Mouse (Mus musculus): ENCODE measurements around the gene Zc3hav1.

Gene Zc3hav1

DNA sequence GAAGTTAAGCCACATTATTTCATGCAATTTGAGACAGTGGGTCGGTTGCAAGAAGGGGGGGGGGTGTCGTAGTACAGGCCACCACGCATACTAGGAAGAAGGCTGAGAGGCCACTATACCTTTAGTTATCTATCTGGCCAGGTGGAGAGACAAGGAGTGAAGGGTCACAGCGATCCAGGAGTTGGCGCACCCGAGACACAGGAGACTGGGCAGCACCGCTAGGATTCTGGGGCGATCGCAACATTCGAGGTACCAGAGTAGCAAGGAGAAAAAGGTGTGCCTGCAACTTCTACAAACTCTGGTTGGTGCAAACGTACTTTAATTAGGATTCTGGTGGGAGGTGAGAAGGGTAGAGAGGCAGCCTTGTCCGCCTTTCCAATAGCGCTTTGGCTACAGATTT is 1.2 kb downstream of the Zc3hav1 start:
- no peak for DNase-seq (ENCODE audit: extremely low read depth, low read depth, low spot score)

DNA sequence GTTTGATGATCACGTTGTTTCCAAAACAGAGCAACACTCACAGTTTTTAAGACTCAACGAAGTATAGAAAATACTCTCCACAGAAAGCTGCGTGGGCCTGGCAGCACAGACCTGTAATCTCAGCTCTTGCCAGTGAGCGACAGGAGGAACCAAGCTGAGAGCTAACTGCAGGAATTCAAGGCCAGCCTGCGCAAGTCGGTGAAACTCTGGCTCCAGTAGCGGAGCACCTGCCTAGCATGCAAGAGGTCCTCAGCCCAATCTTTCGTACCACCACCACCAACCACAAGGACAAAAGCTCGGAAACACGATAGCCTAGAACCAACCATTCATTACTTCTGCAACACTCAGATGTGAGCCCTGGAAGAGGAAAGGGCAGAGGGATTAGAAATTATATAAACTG is 2.0 kb downstream of the Zc3hav1 start:
- DNase-seq (ENCODE audit: extremely low read depth, low read depth, low spot score): no peak

DNA sequence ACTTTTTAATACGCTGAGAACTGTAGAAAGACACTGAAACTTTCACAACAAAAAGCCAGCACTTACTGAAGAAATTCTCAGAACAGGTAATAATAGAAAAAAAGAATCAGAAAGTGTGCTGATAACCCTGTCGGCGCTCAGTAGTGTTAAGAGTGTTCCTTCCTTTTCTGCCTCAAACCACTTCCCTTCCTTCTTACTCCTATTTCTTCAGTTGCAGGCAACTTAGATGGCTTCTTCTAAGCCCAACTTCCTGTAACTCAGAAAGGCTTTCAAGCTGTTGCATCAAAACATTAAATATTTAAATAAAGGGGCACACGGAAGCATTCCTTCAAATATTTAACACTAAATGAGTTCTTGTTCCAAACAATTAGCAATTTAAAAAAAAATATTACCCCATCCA is 2.5 kb downstream of the Zc3hav1 start:
- DNase-seq (ENCODE audit: extremely low read depth, low read depth, low spot score): no peak

DNA sequence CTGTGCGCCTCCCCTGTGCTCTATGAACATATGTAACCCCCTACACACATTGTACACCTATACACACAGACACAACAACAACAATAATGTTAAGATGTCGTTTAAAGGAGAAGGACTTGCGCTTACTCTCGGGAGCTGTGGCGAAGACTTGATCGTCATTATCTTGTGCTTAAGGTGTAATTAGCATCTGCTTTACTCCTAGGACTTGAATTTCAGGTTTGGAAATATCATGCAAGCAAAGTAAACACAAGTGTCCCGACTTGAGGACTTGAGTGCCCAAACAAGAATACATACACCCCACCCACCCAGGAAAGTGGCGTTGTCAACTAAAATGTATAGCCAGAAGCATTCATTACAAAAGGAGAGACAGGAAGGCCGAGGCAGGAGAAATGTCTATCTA is 4.6 kb downstream of the Zc3hav1 start:
- DNase-seq (ENCODE audit: extremely low read depth, low read depth, low spot score): no peak

DNA sequence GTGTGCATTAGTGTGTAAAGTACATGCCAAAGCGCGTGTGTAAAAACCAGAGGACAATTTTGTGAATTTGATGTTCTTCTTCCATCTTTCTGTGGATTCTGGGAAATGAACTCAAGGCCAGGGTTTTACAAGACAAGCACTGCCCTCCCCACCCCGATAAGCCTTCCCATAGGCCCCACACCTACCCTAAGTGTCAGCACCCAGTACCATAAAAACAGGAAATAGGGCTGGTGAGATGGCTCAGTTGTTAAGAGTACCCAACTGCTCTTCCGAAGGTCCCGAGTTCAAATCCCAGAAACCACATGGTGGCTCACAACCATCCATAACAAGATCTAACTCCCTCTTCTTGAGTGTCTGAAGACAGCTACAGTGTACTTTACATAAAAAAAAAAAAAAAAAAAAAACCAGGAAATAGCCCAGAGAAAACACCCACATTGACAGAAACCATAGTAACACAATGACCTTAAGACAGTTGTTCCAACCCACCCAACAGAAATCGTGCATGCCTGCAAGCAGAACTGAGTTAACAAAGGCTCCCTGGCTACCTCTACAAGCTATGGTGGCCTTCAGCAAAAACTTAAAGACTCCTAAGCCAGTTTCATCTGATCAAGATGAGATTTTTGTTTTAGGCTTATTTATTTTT is 5.5 kb downstream of the Zc3hav1 start:
- no peak for DNase-seq (ENCODE audit: extremely low read depth, low read depth, low spot score)

DNA sequence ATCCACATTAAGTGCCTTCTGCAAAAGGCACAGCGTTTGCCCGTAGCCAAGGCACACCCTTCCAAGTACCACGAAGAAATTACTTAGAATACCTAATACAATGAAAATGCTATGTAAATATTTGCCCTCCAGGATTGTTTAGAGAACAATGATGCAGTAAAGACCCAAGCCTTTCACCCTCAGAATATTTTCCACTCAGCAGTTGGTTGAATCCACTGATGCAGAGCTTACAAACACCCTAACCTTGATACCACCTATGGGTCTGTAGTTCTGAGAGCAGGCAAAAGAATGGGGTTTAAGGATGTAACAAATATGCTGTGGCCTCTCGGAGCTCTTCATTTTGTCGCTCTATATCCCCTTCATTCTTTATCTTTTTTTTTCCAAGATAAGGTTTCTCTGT is 6.5 kb downstream of the Zc3hav1 start:
- no peak for DNase-seq (ENCODE audit: extremely low read depth, low read depth, low spot score)

DNA sequence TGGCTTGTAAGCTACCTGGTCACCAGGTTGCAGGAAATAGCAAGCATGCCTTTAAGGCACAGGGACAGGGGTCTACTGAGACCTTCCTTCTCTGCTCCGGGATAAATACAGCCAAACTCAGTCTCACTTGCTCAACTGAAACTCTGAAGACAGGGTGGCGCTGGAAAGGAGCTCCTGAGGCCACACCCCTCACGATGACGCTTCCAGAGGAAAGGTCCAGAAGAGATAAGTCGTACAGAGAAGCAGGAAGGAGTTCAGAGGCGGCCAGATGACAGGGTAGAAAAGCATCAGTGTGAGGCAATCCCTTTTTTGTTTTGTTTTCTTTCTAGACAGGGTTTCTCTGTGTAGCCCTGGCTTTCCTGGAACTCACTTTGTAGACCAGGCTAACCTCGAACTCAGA is 8.6 kb downstream of the Zc3hav1 start:
- DNase-seq (ENCODE audit: extremely low read depth, low read depth, low spot score): no peak

DNA sequence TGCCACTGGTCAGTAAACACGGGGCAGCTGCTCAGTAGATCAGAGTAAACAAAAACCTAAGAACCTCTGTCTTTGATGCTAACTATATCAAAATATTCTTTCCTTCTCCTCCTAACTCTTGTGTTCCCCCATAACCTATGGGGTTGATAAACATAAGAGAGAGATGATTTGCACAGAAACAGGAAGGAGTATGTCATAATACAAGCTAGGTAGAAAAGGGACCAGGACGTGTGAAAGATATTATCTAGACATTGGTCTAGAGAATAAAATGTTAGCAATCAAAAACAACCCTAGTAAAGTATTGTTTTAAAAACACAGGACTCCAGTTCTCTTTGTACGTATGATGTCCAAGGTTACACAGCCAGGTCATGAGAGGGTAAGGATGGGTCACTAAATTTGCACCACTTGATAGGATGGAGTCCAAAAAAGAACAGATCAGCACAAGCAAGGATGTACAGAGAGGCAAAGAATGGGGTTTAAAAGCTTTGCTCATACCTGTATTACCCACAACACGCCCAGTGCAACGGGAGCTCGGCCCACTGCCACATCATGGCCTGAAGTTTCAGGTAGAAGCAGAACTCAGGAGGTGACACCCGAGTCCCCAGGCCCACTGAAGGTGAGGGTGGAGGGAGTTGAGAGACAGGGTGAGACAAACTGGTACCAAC is 10.3 kb downstream of the Zc3hav1 start:
- DNase-seq (ENCODE audit: extremely low read depth, low read depth, low spot score): no peak

DNA sequence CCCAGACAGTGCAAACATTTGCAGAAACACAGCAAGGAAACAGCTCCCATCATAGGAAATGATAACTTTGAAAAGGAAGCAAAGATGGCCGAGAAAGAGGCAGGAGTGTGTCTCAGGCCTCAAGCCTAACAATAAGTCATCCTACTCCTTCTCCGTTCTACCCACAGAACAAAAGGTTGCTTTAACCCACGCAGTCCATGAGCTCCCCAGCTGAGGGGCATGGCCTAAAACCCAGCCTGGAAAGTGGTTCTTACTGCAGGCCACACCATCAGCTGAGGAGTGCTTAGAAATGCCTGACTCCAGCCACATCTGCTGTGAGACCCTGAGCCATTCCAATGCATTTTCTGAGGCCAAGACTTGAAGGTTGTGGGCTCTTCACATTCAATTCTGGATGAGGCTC is 10.8 kb downstream of the Zc3hav1 start:
- DNase-seq (ENCODE audit: extremely low read depth, low read depth, low spot score): no peak

DNA sequence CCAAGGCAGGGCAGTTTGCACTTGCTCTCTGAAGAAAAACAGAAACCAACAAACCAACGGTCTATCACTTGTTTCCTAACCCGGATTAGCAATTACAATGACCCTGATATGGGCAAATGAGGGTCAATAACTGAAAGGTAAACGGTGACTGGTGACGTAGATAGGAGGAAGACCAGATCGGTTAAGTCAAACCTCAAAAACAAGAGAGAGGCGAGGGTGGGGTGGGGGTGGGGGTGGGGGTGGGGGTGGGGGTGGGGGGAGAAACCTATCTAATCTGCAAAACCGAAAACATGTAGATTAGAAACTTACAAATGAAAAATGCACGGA is 11.8 kb downstream of the Zc3hav1 start:
- DNase-seq (ENCODE audit: extremely low read depth, low read depth, low spot score): no peak

DNA sequence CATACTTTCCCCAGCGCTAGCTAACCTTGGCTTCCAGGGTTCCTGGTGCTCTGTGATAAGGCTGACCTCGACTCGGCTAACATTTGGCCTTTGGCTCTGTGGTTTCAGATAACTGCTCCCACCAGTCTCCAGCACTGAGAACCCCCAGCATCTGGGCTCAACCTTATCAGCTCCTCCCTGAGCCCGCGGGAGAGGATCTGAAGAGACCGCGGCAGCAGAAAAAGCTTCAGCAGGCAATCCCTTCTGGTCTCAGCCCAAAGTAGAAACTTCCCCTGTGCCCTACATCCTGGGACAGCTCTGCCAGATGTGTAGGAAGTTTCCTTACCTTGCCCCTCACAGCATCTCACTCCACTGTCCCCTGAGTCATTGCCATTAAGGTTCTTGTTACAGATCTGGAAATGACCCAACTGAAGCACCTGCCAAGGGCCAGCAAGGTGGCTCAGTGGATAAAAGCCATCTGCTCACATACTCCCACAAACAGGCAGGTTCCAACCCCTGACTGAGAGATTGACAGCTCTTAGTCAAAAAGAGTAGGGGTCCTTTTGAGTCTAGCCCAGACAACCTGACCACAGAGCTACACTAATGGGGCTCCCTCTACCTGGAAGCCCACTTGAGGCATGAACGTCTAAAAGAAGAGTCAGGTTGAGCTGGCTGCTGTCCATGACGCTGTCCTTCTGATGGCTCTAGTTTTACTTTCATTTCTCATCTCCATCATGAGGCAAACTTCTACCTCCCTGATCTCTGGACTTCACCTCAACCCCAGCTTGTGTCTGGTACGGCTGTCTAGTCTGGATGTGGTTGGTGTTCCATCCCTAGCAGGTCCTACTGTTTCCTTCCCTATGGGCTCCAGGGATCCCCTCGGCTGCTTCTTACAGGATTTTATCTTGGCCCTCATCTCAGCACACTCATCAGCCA is 12.4 kb downstream of the Zc3hav1 start:
- no peak for DNase-seq (ENCODE audit: extremely low read depth, low read depth, low spot score)

DNA sequence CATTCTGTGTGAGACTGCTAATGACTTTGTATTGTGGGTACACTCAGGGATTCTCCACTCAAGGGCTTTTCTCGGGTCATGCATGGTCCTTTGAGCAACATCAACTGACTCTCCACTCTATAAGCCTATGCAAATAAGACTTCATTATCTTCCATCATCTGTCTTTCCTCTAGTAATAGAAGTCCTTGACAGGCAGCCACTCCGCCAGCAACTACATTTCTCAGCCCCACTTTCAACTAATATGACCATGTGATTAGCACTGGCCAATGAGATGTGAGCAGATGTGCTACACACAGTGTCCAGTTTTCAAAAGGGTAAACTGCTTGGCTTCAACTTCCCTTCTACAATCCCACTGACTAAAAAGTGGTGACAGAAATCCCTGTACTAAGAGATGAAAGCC is 15.3 kb downstream of the Zc3hav1 start:
- DNase-seq (ENCODE audit: extremely low read depth, low read depth, low spot score): no peak

DNA sequence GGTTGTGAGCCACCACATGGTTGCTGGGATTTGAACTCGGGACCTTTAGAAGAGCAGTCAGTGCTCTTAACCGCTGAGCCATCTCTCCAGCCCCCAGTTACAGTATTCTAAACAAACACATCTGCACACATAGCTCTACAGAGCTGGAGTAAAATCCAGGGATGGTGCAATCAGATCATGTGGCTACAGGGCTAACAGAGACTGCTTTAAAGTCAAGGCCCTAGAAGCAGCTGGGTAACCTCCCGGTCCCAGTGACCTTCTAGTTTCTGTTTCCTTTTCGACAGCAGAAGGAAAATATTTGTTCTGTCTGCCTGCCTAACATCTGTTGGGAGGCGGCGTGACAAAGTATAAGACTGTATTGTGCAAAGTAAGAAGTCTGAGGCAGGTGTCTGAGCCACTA is 16.5 kb downstream of the Zc3hav1 start:
- peak; percentile 23 for DNase-seq (ENCODE audit: extremely low read depth, low read depth, low spot score)

DNA sequence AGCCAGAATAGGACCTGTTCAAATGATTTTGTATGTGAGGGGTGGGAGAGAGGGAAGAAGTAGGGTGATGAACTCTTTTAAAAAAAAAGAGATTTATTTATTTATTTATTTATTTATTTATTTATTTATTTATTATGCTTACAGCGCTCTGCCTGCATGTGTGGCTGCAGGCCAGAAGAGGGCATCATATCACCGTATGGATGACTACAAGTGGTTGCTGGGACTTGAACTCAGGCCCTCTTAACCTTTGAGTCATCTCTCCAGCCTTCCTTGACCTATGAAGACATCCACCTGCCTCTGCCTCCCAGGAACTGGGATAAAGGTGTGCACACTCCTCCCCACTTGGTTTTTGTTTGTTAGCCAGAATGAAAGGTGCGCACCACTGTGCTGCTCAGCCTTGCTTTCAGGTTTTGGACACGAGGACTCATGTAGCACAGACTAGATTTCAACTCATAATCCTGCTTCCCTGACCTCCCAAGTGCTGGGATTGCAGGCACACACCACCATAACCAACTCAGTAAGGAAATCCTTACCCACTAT is 17.2 kb downstream of the Zc3hav1 start:
- no peak for DNase-seq (ENCODE audit: extremely low read depth, low read depth, low spot score)

DNA sequence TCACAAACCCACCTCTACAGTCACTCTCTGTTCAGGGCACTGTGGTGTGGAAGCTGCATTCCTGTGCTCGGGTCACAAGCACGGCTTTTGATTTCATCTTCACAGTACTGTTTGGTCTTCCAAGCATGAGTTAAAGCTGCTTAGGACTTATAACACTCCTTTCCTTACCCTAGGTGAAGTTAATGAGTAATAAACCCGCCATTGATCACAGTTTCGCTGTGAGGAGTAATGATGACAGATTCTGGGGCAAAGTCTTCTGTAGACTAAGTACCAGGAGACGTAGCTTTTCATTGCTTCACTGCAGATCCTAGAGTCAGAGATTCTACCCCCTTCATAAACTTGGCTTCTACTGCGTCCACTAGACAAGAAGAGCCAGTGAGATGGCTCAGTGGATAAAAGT is 19.1 kb downstream of the Zc3hav1 start:
- DNase-seq (ENCODE audit: extremely low read depth, low read depth, low spot score): no peak

DNA sequence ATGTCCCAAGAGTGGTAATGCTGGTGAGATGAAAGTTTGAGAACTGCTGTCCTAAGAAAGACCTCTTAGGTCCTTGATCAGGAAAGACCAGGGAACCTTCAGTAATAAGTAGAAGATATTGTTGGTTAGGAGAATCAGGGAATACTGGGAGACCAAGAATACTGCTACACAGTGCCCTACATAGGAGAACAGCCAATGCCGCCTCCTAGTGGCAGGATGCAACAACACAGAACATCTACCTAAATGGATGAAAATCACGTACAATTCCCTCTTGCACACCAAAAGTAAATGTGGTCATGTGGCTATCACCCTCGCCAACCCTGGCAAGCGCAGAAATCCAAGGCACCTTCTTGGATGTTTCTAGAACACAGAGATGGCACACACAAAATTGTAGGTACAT is 27.8 kb downstream of the Zc3hav1 start:
- no peak for DNase-seq (ENCODE audit: extremely low read depth, low read depth, low spot score)

DNA sequence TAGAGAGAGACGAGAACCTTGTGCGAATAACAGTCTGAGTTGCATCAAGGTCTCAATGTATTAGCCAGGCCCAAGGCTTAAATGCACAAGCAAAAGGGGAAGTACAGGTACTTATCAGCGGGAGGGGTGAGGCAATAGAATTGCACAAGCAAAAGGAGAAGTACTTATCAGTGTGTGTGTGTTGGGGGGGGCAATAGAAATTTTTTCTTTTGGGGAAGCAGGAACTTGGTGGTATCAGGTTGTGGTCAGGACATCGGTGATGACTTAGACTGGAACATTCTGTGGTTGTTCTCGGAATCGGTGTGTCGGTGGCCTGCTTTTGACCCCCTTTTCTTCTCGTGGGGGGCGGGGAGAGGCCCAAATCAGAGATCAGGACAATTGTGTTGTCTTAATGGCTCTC is 33.8 kb downstream of the Zc3hav1 start:
- DNase-seq (ENCODE audit: extremely low read depth, low read depth, low spot score): no peak

DNA sequence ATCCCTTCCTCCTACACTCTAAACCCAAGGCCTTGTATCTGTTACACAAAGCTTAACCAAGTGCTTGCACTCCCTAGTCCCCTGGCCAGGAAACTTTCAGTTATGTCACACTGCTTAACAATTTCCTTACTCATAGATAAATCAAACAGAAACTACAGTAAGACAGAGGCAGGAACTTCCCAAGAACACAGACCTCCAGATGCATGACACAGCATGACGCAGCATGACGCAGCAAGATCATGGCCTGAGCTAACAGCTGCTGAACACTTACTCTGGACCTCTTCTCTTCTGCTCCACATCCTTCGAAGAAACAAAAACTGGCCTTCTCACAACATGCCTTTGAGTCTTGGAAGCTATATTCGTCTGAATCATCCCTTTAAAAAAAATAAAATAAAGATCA is 38.4 kb downstream of the Zc3hav1 start:
- DNase-seq (ENCODE audit: extremely low read depth, low read depth, low spot score): no peak

DNA sequence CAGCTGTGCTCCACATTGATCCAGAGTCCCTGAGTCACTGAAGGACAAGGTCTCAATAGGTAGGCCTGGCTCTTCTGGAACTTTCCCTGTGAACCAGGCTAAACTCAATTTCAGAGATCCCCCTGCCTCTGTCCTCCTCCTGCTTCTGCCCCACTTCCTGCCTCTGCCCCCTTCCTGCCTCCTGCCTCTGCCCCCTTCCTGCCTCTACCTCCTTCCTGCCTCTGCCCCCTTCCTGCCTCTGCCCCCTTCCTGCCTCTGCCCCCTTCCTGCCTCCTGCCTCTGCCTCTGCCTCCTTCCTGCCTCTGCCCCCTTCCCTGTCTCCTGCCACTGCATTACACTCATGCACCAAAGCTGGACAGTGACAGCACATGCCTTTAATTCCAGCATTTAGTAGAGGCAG is 44.7 kb downstream of the Zc3hav1 start:
- no peak for DNase-seq (ENCODE audit: extremely low read depth, low read depth, low spot score)

DNA sequence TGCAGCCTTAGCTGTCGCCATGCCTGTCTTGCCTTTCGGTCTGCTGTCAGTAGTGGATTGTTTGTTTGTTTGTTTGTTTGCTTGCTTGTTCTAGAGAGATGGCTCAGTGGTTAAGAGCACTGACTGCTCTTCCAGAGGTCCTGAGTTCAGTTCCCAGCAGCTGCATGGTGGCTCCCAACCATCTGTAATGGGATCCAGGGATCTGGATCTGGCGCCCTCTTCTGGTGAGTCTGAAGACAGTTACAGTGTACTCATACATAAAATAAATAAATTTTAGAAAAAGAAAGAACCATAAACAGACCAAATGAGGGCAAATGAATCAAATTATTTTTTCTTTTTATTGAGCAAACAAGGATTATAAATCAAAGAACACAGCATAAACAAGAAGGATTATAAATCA is 49.4 kb downstream of the Zc3hav1 start:
- DNase-seq (ENCODE audit: extremely low read depth, low read depth, low spot score): no peak

DNA sequence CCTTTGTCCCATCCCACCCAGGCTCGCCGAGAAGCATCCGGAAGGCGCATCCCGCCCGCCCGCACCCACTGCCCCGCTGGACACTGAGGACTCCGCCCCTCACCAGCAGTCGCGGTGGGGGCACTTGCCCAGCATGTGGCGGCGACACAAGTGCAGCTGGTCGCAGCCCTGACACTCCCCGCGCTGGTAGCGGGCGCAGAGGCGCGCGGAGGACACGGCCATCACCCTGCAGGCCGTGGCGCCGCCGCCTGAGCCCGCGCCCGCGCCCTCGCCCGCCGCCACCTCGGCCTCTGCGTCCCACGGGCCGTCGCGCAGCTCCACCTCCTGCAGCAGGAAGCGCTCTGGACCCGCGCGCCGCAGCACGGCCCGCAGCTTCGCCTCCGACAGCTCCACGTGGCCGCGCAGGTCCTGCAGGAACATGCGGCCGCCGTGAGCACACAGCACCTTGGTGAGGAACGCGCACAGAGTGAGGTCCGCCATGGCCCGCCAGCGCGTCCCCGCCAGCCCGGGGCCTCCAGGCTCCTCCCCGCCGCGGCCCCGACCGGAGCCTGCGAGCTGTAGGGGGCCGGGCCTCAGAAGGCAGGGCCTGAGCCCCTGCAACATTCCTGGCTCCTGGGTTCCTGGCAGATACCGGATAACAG is 55.5 kb downstream of the Zc3hav1 start, which contains the start of gene Zc3hav1l:
Zc3hav1l (minus strand) TSS at position 499 of the 641 bp plus-strand sequence.
- no peak for DNase-seq (ENCODE audit: extremely low read depth, low read depth, low spot score)

Data from fat pad, adult 2 months (tissue).